Mouse (Mus musculus): ENCODE results near the gene Syn3. TPM values are rescaled to one million over a fixed set of nuclear protein-coding genes. Genes with fewer than 3 reads are reported as not detected.

Gene Syn3
- total RNA-seq, 2 experiments from 2014 or later, result 0.30 to 0.31 TPM

- DNase-seq (ENCODE audit: low spot score), result no peak
Measured at GRCm38 (mm10) chr10:86108797-86109196, 389.9 kb downstream of the Syn3 start.

DNA sequence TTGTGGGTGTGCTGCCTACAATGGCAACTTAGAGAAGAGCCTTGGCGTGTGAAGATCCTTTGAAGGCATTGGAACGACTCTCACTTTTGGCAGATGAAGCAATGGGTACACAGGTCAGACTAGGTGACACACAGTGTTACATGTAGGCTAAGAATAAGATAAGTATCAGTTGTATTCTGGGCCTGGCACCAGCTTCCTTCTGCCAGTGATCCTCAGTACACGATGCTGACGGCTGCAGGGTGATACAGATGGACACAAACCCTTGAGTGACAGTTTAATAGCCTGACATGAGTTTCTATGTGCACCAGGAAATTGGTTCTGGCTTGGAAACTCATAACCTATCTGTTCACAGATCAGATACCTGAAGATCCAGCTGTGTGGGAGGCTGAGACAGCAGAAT lies 391.0 kb downstream of the Syn3 start:
- DNase-seq (ENCODE audit: low spot score), result no peak

DNA sequence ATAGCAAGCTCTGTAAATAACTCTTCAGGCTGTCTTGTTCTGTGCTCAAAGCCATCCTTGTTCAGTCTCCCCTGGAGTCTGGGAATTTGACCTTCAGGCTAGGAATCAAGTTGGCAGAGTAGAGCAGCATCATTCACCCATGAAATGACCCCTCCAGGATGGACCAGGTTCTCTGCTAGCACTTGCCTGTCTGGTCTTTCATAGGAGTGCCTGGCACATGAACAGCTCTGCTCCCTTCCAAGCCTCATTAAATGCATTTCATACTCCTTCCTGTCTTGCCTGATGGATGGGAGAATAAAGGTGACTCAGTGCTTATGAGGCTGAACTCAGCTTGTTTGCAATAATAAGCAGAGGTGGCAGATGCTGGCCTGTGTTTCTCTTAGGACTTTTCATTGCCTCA lies 394.7 kb downstream of the Syn3 start:
- no peak for DNase-seq (ENCODE audit: low spot score)

DNA sequence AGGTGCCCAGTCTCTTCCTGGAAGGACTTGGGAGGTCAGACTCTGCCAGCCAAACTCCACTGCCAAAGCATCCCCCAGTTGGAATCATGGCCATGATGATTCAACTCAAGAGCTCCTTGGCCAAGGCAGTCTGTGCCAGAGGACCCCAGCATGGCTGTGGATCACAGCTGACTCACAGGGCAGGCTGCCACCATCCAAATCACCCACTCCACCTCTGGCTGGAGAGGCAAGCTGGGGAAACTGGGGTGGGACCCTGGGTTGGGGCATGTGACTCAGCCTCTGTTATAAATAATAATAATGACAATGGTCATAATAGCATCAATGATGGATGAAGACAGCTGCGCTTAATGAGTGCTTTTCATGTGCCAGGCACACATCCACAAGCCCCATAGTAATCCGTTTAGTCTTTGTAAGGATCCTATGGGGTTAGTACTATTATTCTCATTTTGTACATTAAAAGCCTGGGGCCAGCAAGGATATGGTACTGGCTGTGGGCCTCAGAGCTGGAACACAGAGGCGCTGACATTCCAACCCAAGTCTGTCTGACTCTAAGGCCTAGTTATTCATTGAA lies 398.3 kb downstream of the Syn3 start:
- DNase-seq (ENCODE audit: low spot score), result no peak

DNA sequence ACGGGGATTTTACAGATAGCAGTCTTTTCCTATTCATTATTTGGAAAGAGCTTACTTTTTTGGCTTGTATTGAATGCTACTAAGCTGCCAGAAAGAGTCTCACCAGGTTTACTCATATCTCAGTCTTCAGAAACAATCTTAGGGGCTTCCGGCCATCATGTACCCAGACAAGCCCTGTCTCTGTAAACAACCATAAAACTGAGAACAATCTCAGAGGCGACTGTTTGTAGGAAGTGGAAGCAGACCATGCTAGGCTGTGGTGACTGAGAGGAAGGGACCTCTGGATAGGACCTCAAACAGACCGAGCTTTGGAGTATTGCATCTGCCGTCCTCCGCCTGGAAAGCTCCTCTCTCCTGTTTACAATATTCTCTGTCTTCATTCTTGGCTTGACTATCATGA lies 400.3 kb downstream of the Syn3 start:
- no peak for DNase-seq (ENCODE audit: low spot score)

GRCm38 (mm10) chr10:86093109-86094035 lies 405.3 kb downstream of the Syn3 start:
- DNase-seq (ENCODE audit: low spot score), result no peak

GRCm38 (mm10) chr10:86091919-86092318 lies 406.8 kb downstream of the Syn3 start:
- DNase-seq (ENCODE audit: low spot score), result peak; percentile 15

GRCm38 (mm10) chr10:86079921-86080320 lies 418.8 kb downstream of the Syn3 start:
- DNase-seq (ENCODE audit: low spot score), result no peak

- no peak for DNase-seq (ENCODE audit: low spot score)
Measured at GRCm38 (mm10) chr10:86078761-86079160, 419.9 kb downstream of the Syn3 start.

GRCm38 (mm10) chr10:86077272-86077671 lies 421.4 kb downstream of the Syn3 start:
- DNase-seq (ENCODE audit: low spot score), result no peak

DNA sequence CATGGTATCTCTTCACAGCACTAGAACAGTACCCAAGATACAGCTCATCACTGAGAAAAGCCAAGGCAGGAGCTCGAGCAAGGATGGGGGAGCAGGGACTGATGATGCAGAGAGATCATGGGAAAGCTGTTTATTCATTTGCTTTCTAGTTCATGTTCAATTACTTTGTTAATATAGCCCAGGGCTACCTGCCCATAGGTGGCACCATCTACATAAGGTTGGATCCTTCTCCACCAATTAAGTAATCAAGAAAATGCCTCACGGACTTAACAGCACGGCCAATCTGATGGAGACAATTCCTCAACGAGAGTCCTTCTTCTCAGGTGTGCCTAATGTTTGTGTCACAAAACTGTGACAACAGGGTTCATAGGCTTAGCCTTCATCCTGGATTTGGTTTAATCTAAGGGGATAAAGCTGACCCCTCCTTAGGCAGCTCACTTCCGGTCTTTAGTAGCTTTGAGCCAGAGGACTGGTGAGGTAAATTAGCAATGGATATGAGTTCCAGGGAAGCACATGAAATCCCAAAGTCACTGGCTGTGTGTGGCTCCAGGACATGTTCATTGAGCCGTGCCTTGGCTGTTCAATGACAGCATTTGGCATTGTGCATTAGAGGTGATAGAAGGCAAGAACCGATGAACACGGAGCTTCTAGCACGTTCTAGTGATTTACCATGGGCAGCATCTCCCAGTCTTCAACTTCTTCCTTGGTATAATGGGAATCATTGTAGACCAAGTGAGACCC lies 423.6 kb downstream of the Syn3 start:
- DNase-seq (ENCODE audit: low spot score), result no peak

- DNase-seq (ENCODE audit: low spot score), result no peak
Measured at GRCm38 (mm10) chr10:86074134-86074533, 424.6 kb downstream of the Syn3 start.

DNA sequence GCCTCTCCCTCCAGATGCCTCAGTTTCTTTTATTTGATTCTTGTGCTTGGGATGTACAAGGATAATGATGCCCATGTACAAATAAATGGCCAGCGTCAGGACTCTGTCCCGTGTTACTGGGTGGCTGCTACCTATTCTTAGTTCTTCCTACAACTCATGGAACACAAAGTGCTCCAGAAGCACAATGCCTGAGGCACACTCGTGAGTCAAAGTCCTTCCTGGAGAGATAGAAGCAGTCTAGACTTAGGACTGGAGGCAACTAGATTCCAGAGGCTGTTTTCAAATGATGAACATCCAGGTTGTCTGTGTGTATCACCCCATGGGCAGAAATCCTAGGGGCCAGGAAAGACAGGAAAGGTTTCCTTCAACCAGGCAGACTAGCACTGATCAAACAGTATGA lies 427.9 kb downstream of the Syn3 start:
- no peak for DNase-seq (ENCODE audit: low spot score)

- no peak for DNase-seq (ENCODE audit: low spot score)
Measured at GRCm38 (mm10) chr10:86069341-86069740, 429.4 kb downstream of the Syn3 start.

DNA sequence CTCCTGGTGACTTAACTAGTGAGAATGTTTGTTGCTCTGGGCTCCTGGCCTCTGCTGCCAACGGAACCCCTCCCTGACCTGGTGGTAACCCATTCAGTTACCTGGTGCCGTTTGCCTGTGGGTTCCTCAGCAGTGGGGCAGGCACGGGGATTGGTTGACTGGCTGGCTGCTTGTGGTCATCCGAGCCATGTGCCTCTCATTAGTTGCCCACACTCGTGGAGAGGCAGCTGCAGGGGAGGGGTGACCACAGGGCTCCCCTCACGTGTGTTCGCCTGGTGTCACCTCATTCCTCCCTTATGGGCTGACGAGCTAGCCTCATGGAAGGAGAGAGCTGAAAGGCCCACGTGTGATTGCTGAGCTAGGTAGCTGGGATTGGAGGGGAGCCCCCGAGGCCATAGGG lies 430.8 kb downstream of the Syn3 start:
- no peak for DNase-seq (ENCODE audit: low spot score)

DNA sequence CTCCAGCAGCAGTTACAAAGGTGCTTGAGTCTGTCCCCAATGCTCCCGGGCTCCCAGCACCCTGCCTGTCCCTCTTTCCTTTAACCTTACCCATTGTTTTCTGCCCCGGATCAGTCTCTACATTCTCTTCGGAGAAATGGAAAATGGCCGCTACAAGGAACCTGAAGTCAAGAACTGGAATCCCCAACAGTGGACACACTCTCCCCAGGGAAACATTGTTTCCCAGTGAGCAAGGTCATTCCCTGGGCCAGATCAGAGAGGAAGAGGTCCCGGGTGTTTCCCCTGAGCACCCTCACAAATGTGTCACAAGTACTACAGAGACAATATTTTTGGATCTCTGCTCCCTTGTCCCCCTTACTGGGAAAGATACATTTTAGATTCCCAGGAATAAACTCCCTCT lies 432.0 kb downstream of the Syn3 start:
- DNase-seq (ENCODE audit: low spot score), result no peak

GRCm38 (mm10) chr10:86065661-86066060 lies 433.0 kb downstream of the Syn3 start:
- no peak for DNase-seq (ENCODE audit: low spot score)

DNA sequence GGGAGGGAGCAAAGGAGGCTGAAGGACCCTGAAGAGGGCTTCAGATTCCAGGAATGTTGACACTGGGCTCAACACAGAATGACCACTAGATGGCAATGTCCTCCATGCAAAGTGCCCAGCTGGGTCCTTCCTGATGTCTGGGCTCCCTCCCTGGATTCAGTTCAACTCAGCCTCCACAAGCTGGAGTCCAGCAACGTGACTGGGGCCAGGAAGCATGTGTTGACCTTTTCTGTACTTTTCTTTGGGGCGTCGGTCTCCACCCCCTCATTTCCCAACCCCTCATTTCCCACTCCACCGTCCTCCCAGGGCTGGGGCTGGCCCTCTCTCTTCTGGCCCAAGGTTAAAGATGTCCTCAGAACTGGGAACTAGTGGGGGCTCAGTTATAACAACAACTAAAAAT lies 433.8 kb downstream of the Syn3 start:
- peak; percentile 84 for DNase-seq (ENCODE audit: low spot score)

DNA sequence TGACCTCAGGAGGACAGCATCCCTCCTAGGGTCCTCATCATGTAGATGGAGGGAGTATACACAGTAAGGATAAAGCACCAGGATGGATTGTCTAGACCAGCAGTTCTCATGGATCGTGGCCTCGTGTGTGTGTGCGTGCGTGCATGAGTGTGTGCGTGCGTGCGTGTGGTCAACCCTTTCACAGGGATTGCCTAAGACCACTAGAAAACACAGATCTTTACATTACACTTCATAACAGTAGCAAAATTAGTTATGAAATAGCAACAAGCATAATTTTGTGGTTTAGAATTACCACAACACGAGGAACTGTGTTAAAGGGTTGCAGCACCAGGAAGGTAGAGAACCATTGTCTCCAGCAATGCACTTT lies 435.7 kb downstream of the Syn3 start:
- DNase-seq (ENCODE audit: low spot score), result no peak

DNA sequence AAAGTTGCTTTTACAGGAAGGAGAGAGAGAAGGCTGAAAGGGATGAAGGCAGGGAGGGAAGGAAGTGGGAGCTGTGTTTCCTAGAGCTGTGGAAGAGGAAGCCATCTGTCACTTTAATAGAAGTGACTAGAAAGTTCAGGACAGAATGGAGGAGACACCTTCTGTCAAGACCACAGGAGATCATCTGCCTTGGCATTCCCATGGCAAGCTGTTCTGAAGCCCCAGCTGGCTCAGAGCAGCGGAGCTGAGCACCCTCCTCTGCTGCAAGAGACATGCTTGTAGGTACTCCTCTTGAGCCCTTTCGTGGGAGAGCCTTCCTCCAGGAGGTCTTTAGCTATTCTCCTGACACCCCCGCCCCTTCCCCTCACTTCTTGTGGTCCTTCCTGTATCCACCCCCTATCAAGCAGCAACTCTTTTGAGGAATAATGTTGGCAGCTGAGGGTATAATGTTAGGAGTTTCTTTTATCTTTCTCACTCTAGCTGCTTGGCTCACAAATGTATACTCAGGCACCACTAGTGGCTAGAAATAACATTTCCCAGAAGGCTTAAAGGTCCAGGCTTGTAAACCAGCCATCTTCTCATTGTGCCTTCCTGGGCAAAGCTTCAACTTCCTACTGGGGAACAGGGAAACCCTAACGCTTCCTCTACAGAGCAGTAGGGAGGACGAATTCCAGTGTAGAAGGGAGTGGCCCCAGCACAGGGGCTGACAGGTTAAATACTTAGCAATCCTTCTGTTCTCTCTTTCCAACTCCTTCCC lies 436.3 kb downstream of the Syn3 start:
- no peak for DNase-seq (ENCODE audit: low spot score)

- no peak for DNase-seq (ENCODE audit: low spot score)
Measured at GRCm38 (mm10) chr10:86060267-86060666, 438.4 kb downstream of the Syn3 start.

GRCm38 (mm10) chr10:86057712-86058111 lies 441.0 kb downstream of the Syn3 start:
- no peak for DNase-seq (ENCODE audit: low spot score)
